Mouse (Mus musculus): ENCODE measurements at regions not wholly inside any gene's neighbourhood (a gene's known extent, or its start where the extent isn't known, plus 50 kb on each side); places are given as distances from the start of the nearest gene placed in this dataset.
"Not testable (repeated sequence)": the region's sequence is repeated elsewhere in the genome, so short reads cannot be mapped to it uniquely, and the experiment has no call there.

DNA sequence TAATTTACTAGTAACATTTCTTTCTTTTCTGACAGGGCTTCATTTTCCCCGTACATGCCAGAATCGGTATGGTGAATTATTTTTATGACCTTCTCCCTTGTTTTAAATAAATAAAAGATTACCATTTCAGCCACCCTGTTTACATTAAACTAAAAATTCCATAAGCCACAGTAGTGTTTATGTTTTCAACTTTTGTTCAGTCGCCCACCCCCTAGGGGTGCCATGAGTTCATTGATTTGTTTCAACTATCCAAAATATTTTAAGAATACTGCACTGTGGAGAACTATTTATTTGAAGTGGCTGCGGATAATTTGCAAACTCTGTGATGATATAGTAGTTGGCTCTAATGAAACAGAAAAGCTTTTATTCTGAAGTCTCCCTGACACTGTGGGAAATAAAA, 132.9 kb downstream of the Tfec start:
- no peak for DNase-seq (ENCODE audit: low spot score in 2 of 2)

DNA sequence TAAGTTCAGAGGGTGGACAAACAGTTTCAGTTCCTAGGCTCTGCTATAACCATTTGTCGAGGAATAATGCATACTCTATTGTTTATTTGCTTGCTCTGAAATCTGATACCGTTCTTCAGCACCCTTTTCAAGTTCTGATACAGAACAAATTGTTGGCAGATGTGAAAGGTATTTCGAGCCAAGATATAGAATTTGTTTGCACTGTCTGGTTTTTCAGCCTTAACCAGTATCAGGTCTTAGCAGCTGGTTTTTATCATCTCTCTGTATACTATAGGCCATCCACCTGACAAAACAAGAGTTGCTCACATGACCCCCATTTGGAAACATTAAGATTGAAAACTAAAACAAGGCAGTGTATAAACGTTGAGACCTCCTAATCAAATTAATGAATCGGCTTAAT, 133.5 kb downstream of the Tfec start:
- no peak for DNase-seq (ENCODE audit: low spot score in 2 of 2)

DNA sequence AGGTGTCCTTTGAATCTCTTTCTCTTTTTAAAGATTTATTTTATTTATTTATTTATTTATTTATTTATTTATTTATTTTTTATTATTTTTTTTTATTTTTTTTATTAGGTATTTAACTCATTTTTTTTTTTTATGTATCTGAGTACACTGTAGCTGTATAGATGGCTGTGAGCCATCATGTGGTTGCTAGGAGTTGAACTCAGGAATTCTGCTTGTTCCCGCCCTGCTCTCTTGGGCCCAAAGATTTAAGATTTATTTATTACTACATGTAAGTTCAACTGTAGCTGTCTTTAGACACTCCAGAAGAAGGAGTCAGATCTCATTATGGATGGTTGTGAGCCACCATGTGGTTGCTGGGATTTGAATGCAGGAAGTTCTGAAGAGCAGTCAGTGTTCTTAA, 143.2 kb downstream of the Tfec start:
- DNase-seq (ENCODE audit: low spot score in 2 of 2), result not testable (repeated sequence)

DNA sequence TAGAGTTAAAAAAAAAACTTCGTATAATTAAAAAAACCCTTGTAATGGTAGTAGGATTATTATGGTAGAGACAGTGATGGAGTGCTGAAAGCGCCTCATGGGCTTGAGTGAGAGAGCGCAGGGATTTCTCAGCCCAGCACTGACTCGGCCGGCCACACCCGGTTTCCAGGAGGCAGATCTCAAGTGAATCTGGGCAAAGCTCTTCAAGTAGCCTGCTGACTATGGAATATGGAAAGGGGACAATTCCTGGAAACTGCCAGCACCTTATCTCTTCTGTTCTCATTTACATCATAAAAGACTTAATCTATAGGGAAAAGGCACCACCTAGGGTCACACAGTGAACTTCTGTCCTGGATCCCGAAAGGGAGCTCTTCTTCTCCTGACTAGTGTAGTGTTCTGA, 165.1 kb downstream of the Tfec start:
- no peak for DNase-seq (ENCODE audit: low spot score in 2 of 2)

DNA sequence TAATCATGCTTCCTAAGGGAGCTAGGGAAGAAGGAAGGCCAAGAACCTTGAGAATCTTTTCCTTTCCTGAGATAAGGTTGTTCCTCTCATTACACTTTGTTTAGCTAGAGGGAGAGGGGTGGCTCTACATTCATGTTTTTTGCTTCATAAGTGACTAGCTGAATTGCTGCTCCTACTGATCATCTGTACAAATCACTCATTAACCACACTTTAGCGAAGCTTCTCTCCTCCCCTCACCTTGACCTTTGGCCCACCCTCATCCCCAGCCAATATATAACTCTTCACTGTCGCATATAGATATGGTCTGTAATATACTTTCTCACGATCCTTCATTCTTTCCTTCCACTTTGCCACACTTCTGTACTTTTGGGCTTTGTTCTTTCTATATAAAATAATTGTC, 166.1 kb downstream of the Tfec start:
- DNase-seq (ENCODE audit: low spot score in 2 of 2), result no peak

DNA sequence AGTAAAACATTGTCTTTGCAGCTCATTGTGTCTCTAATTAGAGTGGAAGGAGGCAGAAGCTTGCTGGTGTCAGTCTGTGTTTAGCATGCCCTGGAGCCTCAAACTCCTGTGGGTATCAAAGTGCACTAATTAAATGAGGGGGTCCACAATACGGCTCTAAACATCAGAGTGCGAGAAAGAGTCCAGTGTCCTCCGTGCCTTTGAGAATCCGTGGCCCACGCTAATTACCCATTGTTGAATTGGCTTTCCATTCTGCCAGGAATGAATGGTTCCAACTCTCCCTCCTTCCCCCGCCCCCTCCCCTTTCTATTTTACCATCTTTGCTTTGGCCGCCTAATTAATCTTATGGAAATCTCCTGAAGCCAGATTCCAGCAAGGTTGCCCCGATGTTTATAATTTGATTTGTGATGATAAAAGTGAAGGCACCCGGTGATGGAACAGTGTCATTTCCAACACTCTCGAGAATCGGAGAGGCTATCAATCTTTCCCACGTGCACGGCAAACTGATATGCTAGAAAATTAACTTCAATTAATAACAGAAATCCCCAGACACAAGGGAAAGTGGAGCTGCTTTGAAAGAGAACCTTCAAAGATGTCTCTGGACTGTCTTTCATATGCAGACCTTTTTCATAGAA, 170.9 kb downstream of the Tfec start:
- DNase-seq (ENCODE audit: low spot score in 2 of 2), result no peak

DNA sequence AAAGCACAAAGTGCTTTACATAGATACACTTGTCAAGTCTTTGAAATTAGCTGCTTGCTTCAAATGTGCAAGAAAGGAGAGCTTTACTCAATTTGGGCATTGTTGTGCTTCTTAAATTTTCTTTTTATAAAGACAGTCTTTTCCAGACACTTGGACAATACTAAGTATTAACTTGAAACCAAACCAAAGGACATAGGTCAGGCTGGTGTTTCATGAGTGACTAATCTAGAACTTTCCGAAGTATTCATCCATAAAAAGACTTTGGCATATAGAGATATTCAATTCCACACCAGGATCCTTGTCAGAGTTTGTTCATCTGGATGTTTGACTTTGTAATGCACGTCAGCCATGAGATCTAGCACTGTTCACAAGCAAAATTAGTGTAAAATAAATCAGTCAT, 173.0 kb downstream of the Tfec start:
- no peak for DNase-seq (ENCODE audit: low spot score in 2 of 2)

DNA sequence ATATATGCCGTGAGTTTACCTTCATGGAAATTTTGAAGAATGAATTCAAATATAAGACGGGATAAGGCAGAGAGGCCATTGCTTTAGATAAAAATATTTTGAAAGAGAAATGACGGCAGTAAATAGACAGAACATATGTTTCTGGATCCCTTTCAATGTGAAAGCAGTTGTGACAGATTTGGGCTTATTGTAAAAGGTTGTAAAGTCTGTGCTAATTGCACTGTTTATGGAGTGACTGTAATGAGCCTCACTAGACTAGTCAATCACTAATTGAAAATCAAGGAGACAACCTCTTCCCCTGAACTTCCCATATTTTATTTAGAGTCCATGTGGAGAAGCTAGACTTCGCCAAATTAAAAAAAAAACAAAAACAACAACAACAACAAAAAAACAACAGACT, 193.7 kb downstream of the Tfec start:
- DNase-seq (ENCODE audit: low spot score in 2 of 2), result no peak

DNA sequence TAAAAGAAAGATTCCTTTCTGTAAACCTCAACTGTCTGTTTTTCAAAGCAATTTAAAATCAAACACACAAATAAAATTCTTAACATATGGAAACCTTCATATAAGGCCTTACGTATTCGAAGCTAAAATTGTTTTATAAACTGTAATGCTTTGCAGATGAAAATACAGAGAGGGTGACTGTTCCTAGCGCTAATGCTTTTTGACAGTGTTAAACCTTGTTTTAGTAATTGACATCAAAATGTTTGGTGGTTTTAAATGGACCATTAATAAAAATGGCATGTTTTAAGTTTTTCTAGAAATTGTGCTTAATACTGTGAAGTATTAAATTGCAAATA, 194.9 kb downstream of the Tfec start:
- DNase-seq (ENCODE audit: low spot score in 2 of 2), result no peak

DNA sequence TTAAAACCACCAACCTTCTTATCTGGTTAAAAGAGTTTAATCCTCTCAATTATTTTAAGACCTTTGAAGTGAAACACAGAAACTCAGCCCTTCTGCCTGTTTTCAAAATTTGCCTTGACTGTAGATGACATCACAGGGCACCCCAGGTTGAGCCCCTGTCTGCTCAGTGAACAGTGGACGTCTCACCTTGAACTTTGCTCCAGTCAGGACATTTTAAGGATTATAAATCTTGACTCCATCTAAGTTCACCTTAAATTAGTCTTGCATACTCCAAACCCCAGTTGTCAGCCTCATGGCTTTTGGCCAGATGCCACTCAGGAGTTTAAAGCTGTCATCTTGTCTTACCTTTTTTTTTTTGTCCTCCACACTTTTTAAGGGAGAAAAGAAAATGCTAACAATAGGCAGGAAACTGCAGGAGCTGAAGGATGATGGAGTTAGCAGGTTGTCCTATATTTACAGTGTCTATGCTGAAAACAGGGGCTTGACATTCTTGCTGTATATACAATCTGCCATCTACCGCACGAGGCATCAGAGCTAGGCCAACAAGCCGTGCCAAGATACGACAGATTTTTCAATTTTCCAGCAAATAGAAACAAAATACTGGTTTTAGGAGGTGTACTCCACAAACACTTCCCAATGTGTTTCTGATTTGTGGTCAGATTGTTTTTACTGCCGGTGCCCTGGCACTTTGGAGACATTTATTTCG, 195.4 kb downstream of the Tfec start:
- no peak for DNase-seq (ENCODE audit: low spot score in 2 of 2)

DNA sequence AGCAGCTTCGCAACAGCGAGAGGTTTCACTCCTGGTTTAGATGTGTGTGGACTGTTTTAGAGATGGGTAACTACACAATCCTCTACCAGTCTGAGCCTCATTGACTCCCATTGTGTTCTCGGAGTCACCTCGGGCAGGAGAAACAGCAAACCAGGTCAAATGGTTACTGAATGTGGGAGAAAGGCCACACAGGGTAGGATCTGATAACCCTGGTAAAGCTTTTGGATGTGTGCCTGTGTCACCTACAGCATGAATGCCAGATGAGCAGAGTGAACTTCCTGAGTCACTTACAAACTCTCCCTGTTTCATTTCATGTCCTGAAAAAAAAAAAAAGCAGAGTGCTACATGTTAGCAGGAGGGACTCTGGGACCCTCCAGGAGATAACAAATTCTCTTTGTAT, 201.0 kb downstream of the Tfec start:
- DNase-seq (ENCODE audit: low spot score in 2 of 2), result no peak

DNA sequence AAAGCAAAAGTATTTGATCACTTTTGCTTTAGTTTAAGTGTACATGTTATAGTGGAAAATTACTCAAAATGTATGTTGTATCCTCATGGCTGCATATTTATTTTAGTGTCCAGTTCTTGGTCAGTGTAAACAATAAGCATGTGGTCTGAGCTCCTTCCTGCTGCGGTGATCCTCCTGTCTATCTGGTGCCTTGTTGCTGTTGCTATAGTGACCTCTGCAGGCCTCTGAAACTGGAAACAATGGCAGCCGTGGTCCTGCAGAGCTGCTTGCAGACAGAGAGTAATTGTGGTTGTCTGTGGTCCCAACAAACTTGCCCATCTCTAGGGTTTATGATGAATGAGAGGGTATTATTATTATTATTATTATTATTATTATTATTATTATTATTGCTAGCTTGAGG, 230.2 kb downstream of the Tfec start:
- DNase-seq (ENCODE audit: low spot score in 2 of 2), result no peak

DNA sequence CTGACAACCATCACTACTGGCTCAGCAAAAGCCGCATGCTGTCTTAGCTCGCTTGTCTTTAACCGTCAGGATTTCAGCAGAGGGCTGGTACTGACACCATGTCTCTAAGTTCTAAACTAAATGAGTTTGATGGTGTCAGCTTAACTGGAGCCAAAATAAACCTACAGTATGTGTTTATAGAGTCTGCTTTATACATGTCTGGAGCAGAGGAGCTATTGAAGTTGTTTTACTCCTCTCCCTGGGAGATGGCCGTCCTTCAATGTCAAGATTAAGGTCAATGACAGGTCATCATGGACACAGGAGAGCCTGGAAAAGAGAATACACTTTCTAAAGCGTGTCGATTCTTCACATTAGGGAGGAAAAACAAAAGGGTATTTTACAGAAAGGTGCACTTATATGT, 231.0 kb downstream of the Tfec start:
- DNase-seq (ENCODE audit: low spot score in 2 of 2), result no peak

DNA sequence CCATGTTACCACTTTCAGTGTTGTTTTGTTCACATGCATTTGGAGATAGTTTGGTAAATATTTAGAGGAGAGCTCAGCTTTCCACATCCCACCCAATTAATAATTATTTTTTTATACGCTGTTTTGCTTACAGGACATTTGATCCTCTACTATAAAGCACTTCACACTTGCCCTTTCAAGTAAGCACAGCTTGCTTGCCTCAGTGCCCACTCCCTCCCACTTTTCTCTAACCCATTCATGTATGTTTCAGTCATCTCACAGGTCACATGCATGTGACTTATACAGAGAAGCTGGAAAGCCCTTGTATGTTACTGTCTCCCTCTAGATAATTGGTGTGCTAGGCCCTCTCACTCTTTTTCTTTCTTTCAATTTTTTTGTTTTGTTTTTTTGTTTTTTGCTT, 252.0 kb downstream of the Tfec start:
- no peak for DNase-seq (ENCODE audit: low spot score in 2 of 2)

DNA sequence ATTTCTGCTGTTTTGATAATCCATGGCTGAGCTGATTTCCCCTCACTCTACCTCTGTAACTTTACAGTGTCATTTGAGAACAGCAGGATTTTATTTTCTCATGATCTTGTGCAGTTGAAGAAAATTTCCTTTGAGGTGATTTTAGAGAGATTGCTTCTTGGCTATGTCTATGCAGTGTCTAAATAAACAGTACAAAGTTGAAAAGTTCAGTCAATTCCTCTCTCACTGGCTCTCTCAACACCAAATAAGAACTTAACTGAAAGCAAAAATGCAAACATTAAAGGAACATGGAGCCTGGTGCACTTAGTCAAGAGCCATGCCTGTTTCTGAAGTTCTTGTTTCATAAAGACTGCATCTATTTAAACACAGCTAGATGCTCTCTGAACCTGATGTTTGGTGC, 254.7 kb downstream of the Tfec start:
- DNase-seq (ENCODE audit: low spot score in 2 of 2), result no peak

DNA sequence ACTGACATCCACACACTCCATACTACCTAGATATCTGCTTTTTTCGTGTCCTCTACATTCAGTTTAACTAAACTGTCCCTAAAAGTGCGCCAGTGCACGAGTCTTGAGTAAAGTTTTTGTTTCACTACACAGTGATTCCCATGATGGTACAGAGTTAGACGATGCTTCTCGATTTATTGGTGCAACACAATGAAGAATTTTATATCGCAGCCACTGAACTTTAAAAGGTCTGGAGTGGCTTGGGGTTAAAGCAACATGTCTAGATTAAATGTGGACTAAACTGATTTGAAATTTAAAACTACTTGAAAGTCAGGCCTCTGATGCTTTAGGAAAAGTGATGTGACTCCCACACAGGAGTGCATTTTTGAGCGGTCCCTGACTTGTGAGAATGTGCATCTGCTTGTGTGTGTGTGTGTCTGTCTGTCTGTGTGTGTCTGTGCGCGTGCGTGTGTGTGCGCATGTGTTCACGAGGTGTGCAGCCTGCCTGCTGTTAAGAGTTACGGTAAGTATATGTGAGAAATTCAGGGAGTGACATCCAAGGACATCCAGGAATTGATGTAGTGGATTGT, 261.4 kb downstream of the Tfec start:
- DNase-seq (ENCODE audit: low spot score in 2 of 2), result no peak

DNA sequence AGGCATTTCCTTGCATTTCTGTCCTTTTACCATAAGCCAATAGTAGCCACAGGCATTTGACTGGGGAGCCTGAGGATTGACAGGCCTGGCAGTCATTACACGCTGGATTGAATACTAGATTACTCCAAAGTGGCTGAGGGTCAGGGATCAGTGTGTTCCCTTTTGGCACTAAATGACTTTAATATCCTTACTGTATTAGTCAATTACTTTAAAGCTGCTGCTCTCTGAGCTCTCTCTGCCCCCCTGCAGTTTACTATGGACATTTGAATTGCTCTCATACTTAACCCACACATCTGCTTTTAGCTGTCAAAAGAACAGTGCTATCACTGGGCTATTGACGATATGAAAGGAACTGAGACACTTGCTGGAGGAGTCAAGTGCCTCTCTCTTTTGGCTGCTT, 262.1 kb downstream of the Tfec start:
- DNase-seq (ENCODE audit: low spot score in 2 of 2), result no peak

DNA sequence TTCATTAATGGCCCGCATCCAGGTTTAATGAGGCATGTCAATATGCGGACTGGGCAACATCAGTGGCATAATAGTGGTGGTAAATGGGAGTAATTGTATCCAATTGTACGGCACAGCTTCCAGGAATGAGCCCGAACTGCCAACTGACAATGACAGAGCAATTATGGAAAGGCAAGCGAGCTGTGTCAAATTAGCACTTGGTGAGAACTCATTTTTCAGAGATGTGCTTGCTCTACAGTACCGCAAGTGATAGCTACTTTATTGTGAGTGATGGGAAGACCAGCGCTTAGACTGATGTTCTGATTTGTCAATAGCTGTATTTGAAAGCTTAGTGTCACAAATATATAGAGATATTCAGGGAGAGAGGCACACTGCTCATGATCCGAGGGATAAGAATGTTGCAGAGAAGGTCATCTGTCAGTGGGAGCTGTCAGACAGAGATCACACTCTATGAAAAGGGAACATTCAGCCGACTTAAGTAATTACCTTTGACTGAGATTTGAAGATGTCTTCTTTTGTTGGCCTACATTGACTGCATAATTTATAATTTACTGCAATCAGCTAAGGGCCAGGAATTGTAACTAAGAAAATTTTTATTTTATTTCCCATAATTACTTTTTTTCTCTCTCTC, 290.7 kb downstream of the Tfec start:
- no peak for DNase-seq (ENCODE audit: low spot score in 2 of 2)

DNA sequence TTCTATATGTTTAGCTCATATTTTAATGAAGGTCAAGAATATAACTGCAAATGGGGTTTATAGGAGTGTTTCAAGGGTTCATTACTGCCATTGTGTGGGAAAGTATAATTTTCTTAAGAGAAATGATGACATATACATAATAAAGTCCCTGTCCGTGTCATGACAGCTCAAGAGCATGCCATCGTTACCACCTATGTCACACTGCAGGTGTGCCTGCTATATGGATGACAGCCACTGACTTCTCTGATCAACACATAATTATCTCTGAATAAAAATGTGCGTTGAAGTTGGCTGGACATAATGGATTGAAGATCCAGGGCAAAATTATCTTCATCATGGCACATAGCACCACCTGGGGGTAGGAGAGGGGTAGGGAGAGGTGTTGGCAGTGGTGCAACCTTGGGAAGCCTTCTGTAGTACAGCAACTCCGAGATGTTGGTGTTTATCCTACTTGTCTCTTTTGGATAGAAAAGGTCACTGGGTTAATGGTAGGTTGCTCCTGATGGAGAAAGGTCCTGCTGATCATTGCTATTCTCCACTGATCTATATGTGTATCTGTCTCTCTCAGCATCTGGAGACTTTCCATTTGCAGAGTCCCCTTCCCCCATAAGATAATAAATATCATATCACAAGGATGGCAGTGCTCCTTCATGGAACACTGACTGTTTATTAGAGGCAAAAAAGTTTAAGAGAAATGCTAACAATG, 291.4 kb downstream of the Tfec start:
- DNase-seq (ENCODE audit: low spot score in 2 of 2), result no peak

DNA sequence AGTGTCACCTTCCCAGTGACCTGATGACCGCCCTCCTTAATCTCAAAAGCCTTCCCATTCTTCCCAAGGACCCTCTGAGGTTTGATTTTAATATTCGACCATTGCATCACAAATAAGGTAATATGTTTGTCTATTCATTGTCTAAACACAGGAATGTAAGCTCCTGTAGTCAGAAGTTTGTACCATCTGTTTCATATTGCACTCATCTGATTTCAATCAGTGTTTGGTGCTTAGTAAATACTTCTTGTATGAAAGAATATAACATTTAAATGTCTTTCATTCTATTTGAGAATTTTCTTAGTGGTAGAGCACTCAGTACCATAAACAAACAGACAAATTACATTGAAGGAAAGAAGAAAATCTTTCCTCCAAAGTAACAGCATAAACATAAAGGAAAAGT, 305.8 kb downstream of the Tfec start:
- no peak for DNase-seq (ENCODE audit: low spot score in 2 of 2)

DNA sequence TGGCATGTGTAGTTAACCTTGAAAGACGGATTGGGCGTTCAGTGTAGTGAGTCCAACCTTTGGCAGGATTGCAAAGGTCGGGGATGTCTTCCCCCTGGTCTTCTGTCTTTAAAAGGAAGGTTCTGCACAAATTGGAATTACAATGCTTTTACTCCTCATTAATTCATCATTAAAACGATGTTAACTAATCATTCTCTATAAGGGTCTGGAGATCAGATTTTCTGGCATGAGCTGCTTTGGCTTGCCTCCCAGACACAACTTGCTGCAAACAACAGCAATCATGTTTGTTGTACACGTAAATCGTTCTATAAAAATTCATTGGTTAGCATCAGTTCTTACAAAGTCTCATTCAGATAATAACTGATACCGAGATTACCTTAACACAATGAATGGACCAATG, 315.9 kb downstream of the Tfec start:
- no peak for DNase-seq (ENCODE audit: low spot score in 2 of 2)

DNA sequence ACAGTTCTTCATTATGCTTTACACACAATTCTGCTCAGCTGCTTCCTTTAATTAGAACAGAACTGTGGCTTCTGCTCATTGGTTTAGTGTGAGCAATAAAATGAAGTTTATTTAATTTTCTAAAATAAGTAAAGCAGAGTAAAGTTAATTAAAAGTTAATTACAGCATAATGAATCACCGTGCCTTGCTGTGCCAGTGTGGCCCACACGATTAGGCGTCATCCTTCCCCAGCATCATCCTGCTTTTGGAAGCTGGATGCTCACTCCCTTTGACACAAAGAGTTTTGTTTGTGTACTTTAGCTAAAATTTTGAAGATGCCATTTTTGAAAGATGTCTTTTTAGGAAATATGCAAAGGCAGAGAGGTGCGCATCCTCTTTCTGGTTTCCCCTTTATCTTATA, 316.4 kb downstream of the Tfec start:
- DNase-seq (ENCODE audit: low spot score in 2 of 2), result no peak

All from left cerebral cortex, adult 18-20 months (tissue).